Mouse (Mus musculus): ENCODE data around the gene Ccdc155. TPM values are rescaled to one million over a fixed set of nuclear protein-coding genes. Genes with fewer than 3 reads are reported as not detected.
"Not testable (repeated sequence)": the region's sequence is repeated elsewhere in the genome, so short reads cannot be mapped to it uniquely, and the experiment has no call there.

Gene Ccdc155
- polyA plus RNA-seq, 1 experiment from 2014 or later, result 0.33 TPM

DNA sequence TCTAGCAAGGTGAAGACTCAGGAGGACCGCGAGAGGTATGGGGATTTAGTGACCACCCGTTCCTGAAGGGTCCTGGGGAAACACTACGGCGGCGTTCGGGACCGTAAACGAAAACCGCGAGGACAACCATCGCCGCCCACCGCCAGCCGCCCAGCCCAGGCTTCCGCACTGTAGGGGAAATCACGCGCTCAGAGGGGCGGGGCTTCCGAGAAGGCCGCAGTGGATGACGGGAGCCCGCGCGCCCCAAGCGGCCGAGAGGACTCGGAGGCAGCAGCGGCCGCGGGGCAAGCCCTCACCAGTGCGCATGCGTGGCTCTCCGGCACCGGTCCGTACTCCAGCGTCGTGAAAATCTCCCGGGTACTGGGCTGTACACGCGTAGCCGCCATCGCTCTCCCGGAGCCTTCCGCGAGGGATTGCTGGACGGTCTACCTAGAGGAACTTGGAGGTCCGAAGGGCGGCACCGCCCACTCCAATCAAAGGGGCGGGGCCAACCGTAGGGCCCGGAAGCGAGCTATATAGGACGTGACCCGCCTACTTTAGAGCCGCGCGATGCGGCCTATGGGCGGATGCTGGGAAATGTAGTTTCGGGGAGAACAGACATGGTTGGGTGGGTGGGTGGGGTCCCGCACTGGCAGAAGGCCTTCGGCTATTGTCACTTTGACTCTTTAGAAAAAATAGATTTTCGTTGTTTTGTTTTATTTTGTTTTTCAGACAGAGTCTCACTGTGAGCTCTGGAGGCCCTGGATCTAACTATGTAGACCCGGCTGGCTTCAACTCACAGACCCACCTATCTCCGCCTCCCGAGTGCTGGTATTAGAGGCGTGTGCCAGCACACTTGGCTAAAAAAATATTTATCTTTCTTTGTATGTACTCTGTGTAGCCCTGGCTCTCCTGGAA, 50.3 kb downstream of the Ccdc155 start, which contains the start of the genes Pih1d1 and Aldh16a1:
Gene Pih1d1 (plus strand): TSS at position 208 of the 897 bp plus-strand sequence.
Gene Aldh16a1 (minus strand): TSS at position 489 of the 897 bp plus-strand sequence.
- peak within 1 kb of the TSS; percentile 81 for H3K9ac ChIP-seq (replicated peaks; ENCODE audit: low read length)
- H3K27ac ChIP-seq (replicated peaks; ENCODE audit: low read depth, low read length), result peak within 1 kb of the TSS; percentile 95
- peak within 1 kb of the TSS; percentile 63 for H3K4me3 ChIP-seq (replicated peaks; ENCODE audit: low read depth, low read length)
- ATAC-seq (ENCODE audit: low FRiP score, low TSS enrichment), result peak; percentile 96
- no peaks in the 10 kb centered on the region for H3K27me3 ChIP-seq (ENCODE audit: control insufficient read depth, insufficient read depth, low read length)
- peaks cover 14% of the 10 kb centered on the region for H3K4me1 ChIP-seq (ENCODE audit: control insufficient read depth, insufficient read depth, low read length)
- peak within 1 kb of the TSS; percentile 91 for H3K4me2 ChIP-seq (ENCODE audit: low read length)
- H3K9me3 ChIP-seq (ENCODE audit: control insufficient read depth, low read length), result no peaks in the 10 kb centered on the region
- DNase-seq, result peak; percentile 99
- H3K36me3 ChIP-seq (ENCODE audit: control insufficient read depth, insufficient read depth, low read length), result peaks cover 21% of the 10 kb centered on the region; the same call in 1 of the 2 replicates
- 5% methylated on average over 69 of the region's 69 CpGs for WGBS

DNA sequence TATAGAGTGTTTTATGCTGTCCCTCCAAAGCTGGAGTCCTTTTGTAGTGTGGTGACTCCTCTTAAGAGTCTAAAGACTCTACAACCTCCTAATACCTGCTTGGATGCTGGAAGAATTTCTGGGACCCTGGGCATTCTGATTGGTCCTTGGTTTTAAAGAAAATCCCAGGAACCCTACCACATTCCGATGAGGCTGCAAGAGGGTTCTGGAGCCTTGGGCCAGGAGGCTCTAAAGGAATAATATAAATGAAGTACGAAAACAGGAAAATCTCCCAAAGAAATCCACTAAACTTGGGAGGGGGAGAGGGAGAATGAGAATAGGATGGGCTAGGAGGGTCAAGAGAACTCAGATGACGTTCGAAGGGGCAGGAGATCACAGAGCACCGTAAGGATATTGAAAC, 51.1 kb downstream of the Ccdc155 start:
- Histone ChIP-seq H3K36me3 (ENCODE audit: control insufficient read depth, insufficient read depth, low read length) (peaks cover 14% of the 10 kb centered on the region; the same call in 1 of the 2 replicates), H3K27ac (replicated peaks; ENCODE audit: low read depth, low read length) (peak overlapping the region; percentile 95), H3K9ac (replicated peaks; ENCODE audit: low read length) (peak overlapping the region; percentile 81), H3K4me1 (ENCODE audit: control insufficient read depth, insufficient read depth, low read length) (peaks cover 14% of the 10 kb centered on the region), H3K4me2 (ENCODE audit: low read length) (peak overlapping the region; percentile 91), H3K27me3 (ENCODE audit: control insufficient read depth, insufficient read depth, low read length) (no peaks in the 10 kb centered on the region), H3K4me3 (replicated peaks; ENCODE audit: low read depth, low read length) (peak overlapping the region; percentile 63), H3K9me3 (ENCODE audit: control insufficient read depth, low read length) (no peaks in the 10 kb centered on the region)
- ATAC-seq (ENCODE audit: low FRiP score, low TSS enrichment), result no peak
- DNase-seq, result no peak
- 3% methylated on average over 5 of the region's 5 CpGs for WGBS

DNA sequence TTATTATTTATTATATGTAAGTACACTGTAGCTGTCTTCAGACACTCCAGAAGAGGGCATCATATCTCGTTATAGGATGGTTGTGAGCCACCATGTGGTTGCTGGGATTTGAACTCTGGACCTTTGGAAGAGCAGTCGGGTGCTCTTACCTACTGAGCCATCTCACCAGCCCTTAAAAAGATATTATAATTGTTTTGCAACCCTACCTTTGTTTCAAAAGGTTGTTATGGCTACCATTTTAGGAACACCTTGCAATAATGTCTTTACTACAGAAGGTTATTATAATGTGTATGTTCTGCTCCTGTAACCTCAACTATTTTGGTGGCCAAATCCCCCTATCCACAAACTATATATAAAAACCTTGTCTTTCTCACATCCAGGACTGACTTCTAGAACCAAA, 51.6 kb downstream of the Ccdc155 start:
- DNase-seq; H3K4me3 ChIP-seq (replicated peaks; ENCODE audit: low read depth, low read length); H3K27me3 ChIP-seq (ENCODE audit: control insufficient read depth, insufficient read depth, low read length); H3K27ac ChIP-seq (replicated peaks; ENCODE audit: low read depth, low read length); H3K9me3 ChIP-seq (ENCODE audit: control insufficient read depth, low read length); H3K9ac ChIP-seq (replicated peaks; ENCODE audit: low read length); ATAC-seq (ENCODE audit: low FRiP score, low TSS enrichment); H3K36me3 ChIP-seq (ENCODE audit: control insufficient read depth, insufficient read depth, low read length); H3K4me2 ChIP-seq (ENCODE audit: low read length): not testable (repeated sequence)
- peaks cover 14% of the 10 kb centered on the region for H3K4me1 ChIP-seq (ENCODE audit: control insufficient read depth, insufficient read depth, low read length)
- 89% methylated on average over 2 of the region's 2 CpGs for WGBS

DNA sequence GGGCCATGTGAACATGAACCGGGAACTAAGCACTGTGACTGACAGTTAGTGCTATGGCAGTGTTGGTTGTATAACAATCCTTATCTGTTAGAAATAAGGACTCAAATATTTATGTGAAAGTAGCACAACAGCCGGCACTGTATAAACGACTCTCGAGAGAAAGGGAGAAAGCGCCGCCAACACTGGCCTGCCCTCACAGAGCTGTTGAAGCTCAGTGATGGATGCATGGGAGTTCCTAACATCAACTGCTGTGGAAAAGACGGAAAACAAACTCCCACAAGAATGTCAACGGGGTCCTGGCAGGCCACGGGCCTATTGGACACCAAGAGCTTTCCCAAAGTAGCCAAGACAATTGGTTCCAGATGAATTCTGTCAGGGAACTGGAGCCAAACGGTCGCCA, 53.4 kb downstream of the Ccdc155 start:
- Histone ChIP-seq H3K36me3 (ENCODE audit: control insufficient read depth, insufficient read depth, low read length) (peaks cover 1% of the 10 kb centered on the region; the same call in 1 of the 2 replicates), H3K9me3 (ENCODE audit: control insufficient read depth, low read length) (no peaks in the 10 kb centered on the region), H3K9ac (replicated peaks; ENCODE audit: low read length) (no peak overlapping the region), H3K4me1 (ENCODE audit: control insufficient read depth, insufficient read depth, low read length) (peaks cover 14% of the 10 kb centered on the region), H3K27ac (replicated peaks; ENCODE audit: low read depth, low read length) (no peak overlapping the region), H3K27me3 (ENCODE audit: control insufficient read depth, insufficient read depth, low read length) (no peaks in the 10 kb centered on the region), H3K4me2 (ENCODE audit: low read length) (no peak overlapping the region), H3K4me3 (replicated peaks; ENCODE audit: low read depth, low read length) (no peak overlapping the region)
- 74% methylated on average over 11 of the region's 11 CpGs for WGBS
- ATAC-seq (ENCODE audit: low FRiP score, low TSS enrichment) (no peak), DNase-seq (no peak)

DNA sequence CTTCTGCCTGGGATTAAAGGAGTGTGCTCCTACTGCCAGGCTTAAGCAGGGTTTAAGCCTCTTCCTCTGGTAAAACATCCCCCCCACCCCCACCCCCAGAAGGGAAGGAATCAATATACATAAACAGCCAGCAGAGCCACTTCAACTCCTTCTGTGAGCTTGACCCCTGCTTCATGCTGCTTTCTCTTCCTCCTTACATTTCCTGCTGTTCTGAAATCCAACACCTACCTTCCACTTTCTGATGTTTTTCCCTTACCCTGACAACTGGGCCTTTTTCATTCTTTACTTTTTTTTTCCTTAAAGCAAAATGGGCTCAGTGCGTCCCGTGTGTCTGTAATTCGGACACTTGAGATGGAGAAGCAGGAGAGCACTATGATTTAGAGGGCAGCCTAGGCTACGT, 54.4 kb downstream of the Ccdc155 start:
- Histone ChIP-seq H3K9ac (replicated peaks; ENCODE audit: low read length) (peak overlapping the region; percentile 23; the same call in 1 of the 2 replicates), H3K36me3 (ENCODE audit: control insufficient read depth, insufficient read depth, low read length) (peaks cover 11% of the 10 kb centered on the region; the same call in 1 of the 2 replicates), H3K27ac (replicated peaks; ENCODE audit: low read depth, low read length) (no peak overlapping the region), H3K4me1 (ENCODE audit: control insufficient read depth, insufficient read depth, low read length) (peaks cover 11% of the 10 kb centered on the region), H3K27me3 (ENCODE audit: control insufficient read depth, insufficient read depth, low read length) (no peaks in the 10 kb centered on the region), H3K4me2 (ENCODE audit: low read length) (no peak overlapping the region), H3K4me3 (replicated peaks; ENCODE audit: low read depth, low read length) (no peak overlapping the region), H3K9me3 (ENCODE audit: control insufficient read depth, low read length) (no peaks in the 10 kb centered on the region)
- 79% methylated on average over 4 of the region's 4 CpGs for WGBS
- ATAC-seq (ENCODE audit: low FRiP score, low TSS enrichment) (no peak), DNase-seq (no peak)

DNA sequence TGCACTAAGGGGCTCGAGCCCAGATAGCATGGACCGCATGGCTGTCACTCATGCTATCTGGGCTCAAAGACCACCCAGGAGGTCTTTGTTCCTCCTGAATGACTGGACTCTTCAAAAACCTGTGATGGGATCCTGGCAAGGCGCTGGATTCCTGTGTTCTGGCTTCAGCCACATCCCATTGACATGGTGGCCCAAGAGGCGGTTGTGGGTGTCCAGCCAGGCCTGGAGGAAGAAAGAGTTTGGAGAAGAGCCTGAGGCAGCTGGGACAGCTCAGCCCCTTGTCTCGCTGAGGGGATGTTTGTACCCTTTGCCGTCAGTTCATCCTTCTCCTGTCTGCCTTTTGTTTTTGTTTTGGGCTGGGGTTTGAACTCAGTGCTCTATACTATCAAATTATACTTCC, 55.1 kb downstream of the Ccdc155 start:
- 13% methylated on average over 6 of the region's 6 CpGs for WGBS
- H3K36me3 ChIP-seq (ENCODE audit: control insufficient read depth, insufficient read depth, low read length), result peaks cover 15% of the 10 kb centered on the region; the same call in 1 of the 2 replicates
- no peak for ATAC-seq (ENCODE audit: low FRiP score, low TSS enrichment)
- H3K27me3 ChIP-seq (ENCODE audit: control insufficient read depth, insufficient read depth, low read length), result no peaks in the 10 kb centered on the region
- H3K4me2 ChIP-seq (ENCODE audit: low read length), result no peak overlapping the region
- H3K9me3 ChIP-seq (ENCODE audit: control insufficient read depth, low read length), result no peaks in the 10 kb centered on the region
- H3K4me1 ChIP-seq (ENCODE audit: control insufficient read depth, insufficient read depth, low read length), result peaks cover 5% of the 10 kb centered on the region; the same call in 1 of the 2 replicates
- H3K27ac ChIP-seq (replicated peaks; ENCODE audit: low read depth, low read length), result no peak overlapping the region
- no peak for DNase-seq
- H3K4me3 ChIP-seq (replicated peaks; ENCODE audit: low read depth, low read length), result no peak overlapping the region
- H3K9ac ChIP-seq (replicated peaks; ENCODE audit: low read length), result no peak overlapping the region

DNA sequence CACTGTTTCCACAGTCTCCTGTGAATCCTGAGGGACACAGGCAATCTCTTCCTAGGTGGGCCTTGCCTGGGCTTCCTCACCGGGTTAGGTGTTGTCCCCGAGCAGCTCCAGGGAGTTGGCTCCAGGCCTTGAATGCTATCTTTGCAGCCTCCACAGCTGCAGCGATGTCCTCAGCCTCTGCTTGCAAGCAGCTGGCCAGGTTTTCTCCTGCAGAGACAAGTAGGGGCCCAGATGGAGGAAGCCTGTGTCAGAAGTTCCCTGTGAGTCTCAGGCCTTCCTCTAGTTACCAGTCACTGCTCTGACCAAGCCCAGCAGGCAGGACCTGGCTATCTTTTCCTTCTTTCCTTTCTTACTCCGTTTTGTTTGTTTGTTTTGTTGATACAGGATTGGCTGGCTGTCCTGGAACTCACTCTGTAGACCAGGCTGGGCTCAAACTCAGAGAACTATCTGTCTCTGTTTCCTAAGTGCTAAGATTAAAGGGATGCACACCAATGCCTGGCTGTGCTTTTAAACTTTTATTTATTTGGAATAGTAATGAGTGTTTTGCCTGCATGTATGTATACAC, 56.1 kb downstream of the Ccdc155 start:
- no peak overlapping the region for H3K4me2 ChIP-seq (ENCODE audit: low read length)
- H3K4me1 ChIP-seq (ENCODE audit: control insufficient read depth, insufficient read depth, low read length), result peaks cover 3% of the 10 kb centered on the region; the same call in 1 of the 2 replicates
- ATAC-seq (ENCODE audit: low FRiP score, low TSS enrichment), result no peak
- 69% methylated on average over 4 of the region's 4 CpGs for WGBS
- no peaks in the 10 kb centered on the region for H3K9me3 ChIP-seq (ENCODE audit: control insufficient read depth, low read length)
- H3K27me3 ChIP-seq (ENCODE audit: control insufficient read depth, insufficient read depth, low read length), result no peaks in the 10 kb centered on the region
- no peak overlapping the region for H3K4me3 ChIP-seq (replicated peaks; ENCODE audit: low read depth, low read length)
- H3K9ac ChIP-seq (replicated peaks; ENCODE audit: low read length), result no peak overlapping the region
- DNase-seq, result no peak
- peaks cover 22% of the 10 kb centered on the region for H3K36me3 ChIP-seq (ENCODE audit: control insufficient read depth, insufficient read depth, low read length)
- H3K27ac ChIP-seq (replicated peaks; ENCODE audit: low read depth, low read length), result no peak overlapping the region

DNA sequence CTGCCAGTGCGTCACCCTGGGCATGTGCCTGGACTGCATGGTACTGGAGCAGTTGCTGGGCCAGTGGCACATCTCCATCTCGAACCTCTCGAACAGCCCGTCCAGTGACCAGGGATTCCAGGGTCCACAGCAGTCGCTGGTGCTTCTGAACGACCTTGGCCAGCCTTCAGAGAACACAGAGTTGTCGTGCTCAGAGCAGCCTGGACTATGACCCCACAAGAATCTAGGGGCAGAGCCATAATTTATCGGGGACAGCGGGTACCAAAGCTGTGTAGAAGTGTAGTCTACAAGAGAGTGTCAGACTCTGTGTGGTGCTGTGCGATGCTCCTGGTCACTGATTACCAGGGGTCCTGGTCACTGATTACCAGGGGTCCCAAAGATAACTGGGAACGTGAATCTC, 56.8 kb downstream of the Ccdc155 start:
- Histone ChIP-seq H3K4me1 (ENCODE audit: control insufficient read depth, insufficient read depth, low read length) (no peaks in the 10 kb centered on the region), H3K9me3 (ENCODE audit: control insufficient read depth, low read length) (no peaks in the 10 kb centered on the region), H3K27me3 (ENCODE audit: control insufficient read depth, insufficient read depth, low read length) (no peaks in the 10 kb centered on the region), H3K27ac (replicated peaks; ENCODE audit: low read depth, low read length) (no peak overlapping the region), H3K9ac (replicated peaks; ENCODE audit: low read length) (no peak overlapping the region), H3K36me3 (ENCODE audit: control insufficient read depth, insufficient read depth, low read length) (peaks cover 27% of the 10 kb centered on the region), H3K4me3 (replicated peaks; ENCODE audit: low read depth, low read length) (no peak overlapping the region), H3K4me2 (ENCODE audit: low read length) (no peak overlapping the region)
- 93% methylated on average over 11 of the region's 11 CpGs for WGBS
- ATAC-seq (ENCODE audit: low FRiP score, low TSS enrichment), result no peak
- no peak for DNase-seq

Measured in midbrain, embryonic 14.5 days (tissue).